In the genomic region with DNA sequence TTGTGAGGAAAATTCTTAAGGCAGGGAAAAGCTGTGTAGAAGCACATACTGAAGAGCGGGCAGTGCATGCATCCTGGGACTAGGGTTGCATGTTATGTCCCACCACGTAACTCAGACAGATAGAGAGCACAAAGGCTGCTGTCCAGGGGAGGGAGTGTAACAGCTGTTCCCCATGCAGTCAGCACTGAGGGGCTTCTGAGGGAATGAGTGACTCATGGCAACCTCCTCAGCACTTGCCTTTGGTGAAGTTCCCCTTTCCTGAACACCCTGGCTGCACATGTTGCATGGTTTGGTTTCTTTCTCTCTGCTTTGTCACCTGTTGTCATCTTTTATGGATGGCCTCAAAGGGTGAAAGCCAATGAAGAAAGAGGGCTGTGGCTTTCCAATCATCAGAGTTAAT, we compare ENCODE assay signal across 20 mouse cellular contexts. TPM values are rescaled to one million over a fixed set of nuclear protein-coding genes. Genes with fewer than 3 reads are reported as not detected.
DNase-seq lines count a peak whose midpoint lies in the region; ATAC-seq and TF ChIP-seq lines count a peak whose summit lies in the region.
"Had no signal": no experiment of that assay in that cellular context is flagged by ENCODE, and none has a peak within 500 bp of the region (broad histone marks: within the 10 kb centered on the region; RNA-seq: fewer than 3 reads in every experiment).

No protein-coding gene starts in this region.

- ATAC-seq in limb, embryonic 14.5 days (ENCODE audit: low FRiP score, low read depth): peak; percentile 60
- ATAC-seq in neutrophil, adult 5-6 weeks (ENCODE audit: extremely low read depth, insufficient number of reproducible peaks, low FRiP score, poor library complexity, severe bottlenecking): peak; percentile 64; the same call in 1 of the 2 replicates
- ATAC-seq in megakaryocyte-erythroid progenitor cell, adult 5-6 weeks (replicated peaks; ENCODE audit: low FRiP score, low TSS enrichment, poor library complexity, severe bottlenecking): no peak
- ATAC-seq: forebrain, postnatal 0 days; hindbrain, embryonic 16.5 days; intestine, postnatal 0 days had no signal

- H3K27me3 ChIP-seq in C2C12 (ENCODE audit: control insufficient read depth, insufficient read depth, insufficient read length): no peaks in the 10 kb centered on the region
- no peaks in the 10 kb centered on the region for H3K27me3 ChIP-seq in limb, embryonic 14.5 days (ENCODE audit: control insufficient read depth, insufficient read depth, low read length)
- H3K27me3 ChIP-seq: neural tube, embryonic 12.5 days had no signal

- H3K79me2 ChIP-seq in C2C12 (ENCODE audit: control insufficient read depth, insufficient read depth): no peaks in the 10 kb centered on the region

- no peak for TF ChIP-seq CTCF in C2C12 (IDR thresholded peaks at IDR 0.05; ENCODE audit: control insufficient read depth, insufficient read depth, insufficient read length)

- H3K4me2 ChIP-seq in limb, embryonic 14.5 days (replicated peaks; ENCODE audit: low read depth, low read length, severe bottlenecking): no peak overlapping the region
- H3K4me2 ChIP-seq: midbrain, embryonic 11.5 days; neural tube, embryonic 12.5 days had no signal

- H3K79me3 ChIP-seq in C2C12 (ENCODE audit: low read depth): no peaks in the 10 kb centered on the region

- no peak overlapping the region for H3K27ac ChIP-seq in limb, embryonic 14.5 days (replicated peaks; ENCODE audit: low read depth, low read length)
- H3K27ac ChIP-seq: forebrain, embryonic 10.5 days; neural tube, embryonic 12.5 days had no signal

- no peak for TF ChIP-seq POLR2A in limb, embryonic 14.5 days (IDR thresholded peaks at IDR 0.05; ENCODE audit: borderline replicate concordance, extremely low read depth, insufficient read depth, insufficient read length)

- no peak overlapping the region for H3K9ac ChIP-seq in limb, embryonic 14.5 days (ENCODE audit: low read depth, low read length, severe bottlenecking)
- H3K9ac ChIP-seq: forebrain, postnatal 0 days; neural tube, embryonic 12.5 days had no signal

- DNase-seq in MEL-GATA-1-ER (ENCODE audit: extremely low read depth, low read depth): peak; percentile 9
- no peak for DNase-seq in limb, embryonic 14.5 days (ENCODE audit: low spot score)
- no peak for DNase-seq in cerebellum, postnatal 4 days (ENCODE audit: low spot score in 2 of 2)
- no peak for DNase-seq in retina, embryonic 14.5 days (ENCODE audit: low spot score)
- DNase-seq: adrenal gland, postnatal 36 days; cerebellum, adult 9-10 months; forebrain, postnatal 0 days; heart, adult 18-20 months; heart, postnatal 4 days; lung, adult 18-20 months; lung, postnatal 14 days; thymus, adult 18-20 months had no signal

- H3K4me3 ChIP-seq in C2C12 (ENCODE audit: insufficient read depth, poor library complexity, severe bottlenecking): no peak overlapping the region
- no peak overlapping the region for H3K4me3 ChIP-seq in limb, embryonic 14.5 days (replicated peaks; ENCODE audit: low read length)
- H3K4me3 ChIP-seq: forebrain, embryonic 10.5 days; neural tube, embryonic 12.5 days had no signal

- 76% methylated on average over 2 of the region's 2 CpGs for WGBS in limb, embryonic 14.5 days

- H3ac ChIP-seq in C2C12 (ENCODE audit: control insufficient read depth, insufficient read length, low read depth): no peak overlapping the region

- peaks cover 4% of the 10 kb centered on the region for H3K36me3 ChIP-seq in C2C12 (ENCODE audit: control insufficient read depth, insufficient read depth)
- H3K36me3 ChIP-seq in limb, embryonic 14.5 days (ENCODE audit: control insufficient read depth, insufficient read depth, low read length): no peaks in the 10 kb centered on the region
- H3K36me3 ChIP-seq: forebrain, embryonic 10.5 days; neural tube, embryonic 12.5 days had no signal

- peaks cover 10% of the 10 kb centered on the region for H3K4me1 ChIP-seq in limb, embryonic 14.5 days (ENCODE audit: control insufficient read depth, insufficient read depth, low read length)

- H3K9me3 ChIP-seq in limb, embryonic 14.5 days (ENCODE audit: control insufficient read depth, low read length): no peaks in the 10 kb centered on the region
- H3K9me3 ChIP-seq: forebrain, embryonic 10.5 days; neural tube, embryonic 12.5 days had no signal

TF ChIP-seq in C2C12, 6 proteins besides CTCF, POLR2A, EP300 and RAD21:
- TF ChIP-seq MYOD1 (IDR thresholded peaks at IDR 0.05; ENCODE audit: control insufficient read depth, insufficient read length, low read depth) (peak; percentile 97), USF1 (IDR thresholded peaks at IDR 0.05; ENCODE audit: low read depth) (no peak)

RNA-seq across cellular contexts. Expression of a gene that starts 57.9 kb away (rescaled TPM):
- polyA plus RNA-seq in C2C12 (2012; fragmentation: generic; extraction: Trizol): 15.0 TPM
- polyA plus RNA-seq in limb, embryonic 14.5 days (2012; rRNA removed): 50.4 and 57.7 TPM in 2 replicates
- polyA plus RNA-seq in limb, embryonic 14.5 days (2014; fragmentation: Nextera tagmentation; extraction: Ambion mirVana): 50.6 and 59.1 TPM in 2 replicates
- 1.5 and 2.1 TPM in 2 replicates for total RNA-seq in neutrophil, adult 5-6 weeks (2017)
- not detected in 2 replicates for total RNA-seq in megakaryocyte-erythroid progenitor cell, adult 5-6 weeks (2014; fragmentation: Nextera tagmentation)
- total RNA-seq in megakaryocyte-erythroid progenitor cell, adult 5-6 weeks (2017): 0.33 TPM in 1 of 2 replicates, not detected in the other
